Mouse (Mus musculus) lung, postnatal 0 days (tissue): Measurements from ENCODE around the gene Arsa.

Source experiments
- CTCF ChIP-seq: IDR thresholded peaks from 2 replicates; pipeline ENCODE4 v1.5.1; 2016; ENCODE audit warnings: antibody characterized with exemption, mild to moderate bottlenecking
- EP300 ChIP-seq: IDR thresholded peaks from 2 replicates; pipeline ENCODE4 v1.6.1; 2016; ENCODE audit warnings: antibody characterized with exemption, mild to moderate bottlenecking, control low read depth

DNA sequence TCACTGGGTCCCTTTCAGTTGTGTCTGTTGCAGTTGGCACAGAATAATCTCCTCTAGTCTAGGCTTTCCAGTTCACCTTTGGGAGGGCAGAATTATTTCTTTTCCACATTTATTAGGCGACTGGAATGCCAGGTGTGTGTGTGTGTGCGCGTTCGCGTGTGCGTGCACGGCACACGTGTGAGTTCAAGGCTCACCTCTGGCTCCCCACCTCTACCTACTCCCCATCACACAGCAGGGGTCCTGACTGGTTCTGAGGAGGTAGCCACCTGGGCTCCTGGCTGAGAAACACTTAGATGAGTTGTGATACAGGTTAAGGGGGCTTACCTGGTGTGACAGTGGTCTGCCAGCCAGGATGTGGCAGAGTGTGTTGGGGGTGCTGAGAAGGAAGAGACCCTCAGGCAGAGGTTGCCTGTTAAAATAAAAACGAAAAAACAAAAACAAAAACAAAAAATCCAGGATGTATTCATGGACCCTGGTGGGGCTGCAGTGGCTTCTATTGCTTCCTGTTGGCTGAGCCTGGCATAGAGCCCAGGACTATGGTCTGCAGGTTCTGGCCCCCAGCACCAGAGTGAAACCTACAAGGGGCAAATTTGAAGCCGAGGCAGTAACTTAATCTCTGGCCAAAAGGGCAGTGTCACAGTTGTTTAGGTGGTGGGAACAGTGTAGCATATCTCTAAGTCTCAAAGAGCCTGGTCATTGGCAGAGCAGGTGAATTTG is 45.5 kb upstream of the Arsa start:
- TF ChIP-seq CTCF (no peak), EP300 (no peak)
